Mouse (Mus musculus): Measurements from ENCODE around the gene Zswim4.

Gene Zswim4

GRCm38 (mm10) chr8:84200652-84201544, 36.0 kb downstream of the Zswim4 start:
- in situ Hi-C loops (cut with MboI, MseI) = loop anchor here (10.0 kb wide), 1 partner anchor 1416 kb away; no protein-coding TSS in a partner anchor

GRCm38 (mm10) chr8:84200126-84200555, 36.7 kb downstream of the Zswim4 start:
- in situ Hi-C loops (cut with MboI, MseI) = loop anchor here (10.0 kb wide), 1 partner anchor 1415 kb away; no protein-coding TSS in a partner anchor

- in situ Hi-C loops (cut with MboI, MseI) = loop anchor here (10.0 kb wide), 1 partner anchor 1415 kb away; no protein-coding TSS in a partner anchor
Observed at GRCm38 (mm10) chr8:84199348-84200125, 37.3 kb downstream of the Zswim4 start.

GRCm38 (mm10) chr8:84198871-84199270, 38.0 kb downstream of the Zswim4 start:
- in situ Hi-C loops (cut with MboI, MseI) = no loop called here

- in situ Hi-C loops (cut with MboI, MseI) = no loop called here
Observed at GRCm38 (mm10) chr8:84197922-84198774, 38.7 kb downstream of the Zswim4 start.

- in situ Hi-C loops (cut with MboI, MseI) = no loop called here
Observed at GRCm38 (mm10) chr8:84197141-84197921, 39.5 kb downstream of the Zswim4 start.

- in situ Hi-C loops (cut with MboI, MseI) = no loop called here
Observed at GRCm38 (mm10) chr8:84194224-84194743, 42.6 kb downstream of the Zswim4 start.

- in situ Hi-C loops (cut with MboI, MseI) = no loop called here
Observed at GRCm38 (mm10) chr8:84193566-84193965, 43.3 kb downstream of the Zswim4 start.

GRCm38 (mm10) chr8:84193161-84193560, 43.7 kb downstream of the Zswim4 start:
- in situ Hi-C loops (cut with MboI, MseI) = no loop called here

GRCm38 (mm10) chr8:84192555-84192954, 44.3 kb downstream of the Zswim4 start:
- in situ Hi-C loops (cut with MboI, MseI) = no loop called here

- in situ Hi-C loops (cut with MboI, MseI) = no loop called here
Observed at GRCm38 (mm10) chr8:84192023-84192422, 44.8 kb downstream of the Zswim4 start.

GRCm38 (mm10) chr8:84190191-84190867, 46.5 kb downstream of the Zswim4 start:
- in situ Hi-C loops (cut with MboI, MseI) = no loop called here

- in situ Hi-C loops (cut with MboI, MseI) = no loop called here
Observed at GRCm38 (mm10) chr8:84189603-84190002, 47.3 kb downstream of the Zswim4 start.

GRCm38 (mm10) chr8:84188671-84189070, 48.2 kb downstream of the Zswim4 start:
- in situ Hi-C loops (cut with MboI, MseI) = no loop called here

- in situ Hi-C loops (cut with MboI, MseI) = no loop called here
Observed at GRCm38 (mm10) chr8:84187065-84187755, 49.6 kb downstream of the Zswim4 start.

GRCm38 (mm10) chr8:84186547-84186946, 50.3 kb downstream of the Zswim4 start:
- in situ Hi-C loops (cut with MboI, MseI) = no loop called here

GRCm38 (mm10) chr8:84185117-84185516, 51.7 kb downstream of the Zswim4 start, which contains the start of gene Nanos3:
Nanos3 (minus strand) TSS chr8:84185217.
- in situ Hi-C loops (cut with MboI, MseI) = no loop called here

GRCm38 (mm10) chr8:84184085-84185043, 52.5 kb downstream of the Zswim4 start:
- in situ Hi-C loops (cut with MboI, MseI) = no loop called here
